Mouse (Mus musculus) intestine, postnatal 0 days (tissue): ENCODE measurements around the gene Efhd1. TPM values are rescaled to one million over a fixed set of nuclear protein-coding genes. Genes with fewer than 3 reads are reported as not detected.

Experiments
- ATAC-seq: fragments of 200-750 bp; cut with Nextera tagmentation; 2 replicates; pipeline ENCODE4 v1.8.0; 2017; ENCODE audit warnings: mild to moderate bottlenecking, moderate TSS enrichment, moderate library complexity
- H3K27ac ChIP-seq: fragments of 300-500 bp; sonication (generic); 2 replicates; pipeline ENCODE4 v1.5.1; 2014; ENCODE audit warnings: mild to moderate bottlenecking, low read depth, low read length, moderate library complexity
- H3K27me3 ChIP-seq: fragments of 300-500 bp; sonication (generic); replicated peaks from 2 replicates; pipeline ENCODE4 v1.6.1; 2014; ENCODE audit warnings: low read length, mixed read lengths; ENCODE audit not compliant: control insufficient read depth, insufficient read depth
- H3K36me3 ChIP-seq: fragments of 300-500 bp; sonication (generic); 2 replicates; pipeline ENCODE4 v1.6.1; 2014; ENCODE audit warnings: mild to moderate bottlenecking, moderate library complexity; ENCODE audit not compliant: control insufficient read depth, insufficient read depth
- H3K4me1 ChIP-seq: fragments of 300-500 bp; sonication (generic); replicated peaks from 2 replicates; pipeline ENCODE4 v1.6.1; 2014; ENCODE audit warnings: antibody characterized with exemption, low read length, mixed read lengths; ENCODE audit not compliant: control insufficient read depth, insufficient read depth
- H3K4me2 ChIP-seq: fragments of 300-500 bp; sonication (generic); replicated peaks from 2 replicates; pipeline ENCODE4 v1.6.1; 2014; ENCODE audit warnings: low read depth, mild to moderate bottlenecking, moderate library complexity
- H3K4me3 ChIP-seq: fragments of 300-500 bp; sonication (generic); 2 replicates; pipeline ENCODE4 v1.5.1; 2014; ENCODE audit warnings: low read depth, low read length
- H3K9ac ChIP-seq: fragments of 300-500 bp; sonication (generic); 2 replicates; pipeline ENCODE4 v1.6.1; 2014; ENCODE audit warnings: mild to moderate bottlenecking, low read depth, low read length
- H3K9me3 ChIP-seq: fragments of 300-500 bp; sonication (generic); 2 replicates; pipeline ENCODE4 v1.6.1; 2016; ENCODE audit warnings: mixed run types; ENCODE audit not compliant: control insufficient read depth
- CTCF ChIP-seq: sonication (generic); IDR thresholded peaks from 2 replicates; pipeline ENCODE4 v1.5.1; 2016; ENCODE audit warnings: low read depth, mild to moderate bottlenecking, control low read depth, antibody characterized with exemption, moderate library complexity
- WGBS: fragments of 180-500 bp; shearing (Covaris S2); extraction: QIAGEN DNeasy Blood & Tissue Kit; methylation state at CpG from one replicate; pipeline ENCODE4 v1.1.7; 2014; 5-methylcytosine and 5-hydroxymethylcytosine counted together
- polyA plus RNA-seq: library from polyadenylated mRNA; unstranded; fragments of >200 nt; fragmentation: Nextera tagmentation; extraction: Ambion mirVana; gene quantifications from 2 replicates; pipeline ENCODE4 v1.2.1, GENCODE M21; 2015

Gene Efhd1
- polyA plus RNA-seq, 1 experiment from 2014 or later = 3.0 TPM

GRCm38 (mm10) chr1:87282413-87282788, 18.2 kb downstream of the Efhd1 start:
- TF ChIP-seq CTCF = 0 out of 2 replicates have a peak, but pooled peaks have one; percentile 19
- Histone ChIP-seq H3K36me3 (no peaks in the 10 kb centered on the region), H3K27me3 (no peaks in the 10 kb centered on the region), H3K27ac (no peak overlapping the region), H3K4me3 (no peak overlapping the region), H3K9ac (no peak overlapping the region), H3K4me1 (no peaks in the 10 kb centered on the region), H3K9me3 (no peaks in the 10 kb centered on the region), H3K4me2 (no peak overlapping the region)
- no peak for ATAC-seq
- 70% methylated on average over 6 of the region's 6 CpGs for WGBS

- TF ChIP-seq CTCF = no peak
- H3K4me3 ChIP-seq = no peak overlapping the region
- H3K27me3 ChIP-seq = no peaks in the 10 kb centered on the region
- no peaks in the 10 kb centered on the region for H3K4me1 ChIP-seq
- H3K4me2 ChIP-seq = no peak overlapping the region
- 79% methylated on average over 10 of the region's 10 CpGs for WGBS
- H3K9ac ChIP-seq = no peak overlapping the region
- no peaks in the 10 kb centered on the region for H3K9me3 ChIP-seq
- no peak for ATAC-seq
- H3K27ac ChIP-seq = no peak overlapping the region
- H3K36me3 ChIP-seq = no peaks in the 10 kb centered on the region
Measured at GRCm38 (mm10) chr1:87283410-87283960, 19.3 kb downstream of the Efhd1 start.

- TF ChIP-seq CTCF = no peak
- 77% methylated on average over 2 of the region's 2 CpGs for WGBS
- Histone ChIP-seq H3K4me2 (no peak overlapping the region), H3K9me3 (no peaks in the 10 kb centered on the region), H3K27me3 (no peaks in the 10 kb centered on the region), H3K27ac (no peak overlapping the region), H3K36me3 (no peaks in the 10 kb centered on the region), H3K9ac (no peak overlapping the region), H3K4me1 (no peaks in the 10 kb centered on the region), H3K4me3 (no peak overlapping the region)
- no peak for ATAC-seq
Measured at GRCm38 (mm10) chr1:87287105-87287504, 22.9 kb downstream of the Efhd1 start.

- no peak overlapping the region for H3K4me2 ChIP-seq
- no peak overlapping the region for H3K9ac ChIP-seq
- no peak overlapping the region for H3K4me3 ChIP-seq
- no peaks in the 10 kb centered on the region for H3K36me3 ChIP-seq
- TF ChIP-seq CTCF = no peak
- H3K27me3 ChIP-seq = no peaks in the 10 kb centered on the region
- WGBS = 71% methylated on average over 8 of the region's 8 CpGs
- no peaks in the 10 kb centered on the region for H3K4me1 ChIP-seq
- no peaks in the 10 kb centered on the region for H3K9me3 ChIP-seq
- no peak for ATAC-seq
- H3K27ac ChIP-seq = no peak overlapping the region
Measured at GRCm38 (mm10) chr1:87291416-87291815, 27.3 kb downstream of the Efhd1 start.

- Histone ChIP-seq H3K27ac (no peak overlapping the region), H3K36me3 (no peaks in the 10 kb centered on the region), H3K4me2 (no peak overlapping the region), H3K9me3 (no peaks in the 10 kb centered on the region), H3K9ac (no peak overlapping the region), H3K4me1 (no peaks in the 10 kb centered on the region), H3K27me3 (no peaks in the 10 kb centered on the region), H3K4me3 (no peak overlapping the region)
- TF ChIP-seq CTCF = peak; percentile 65
- 71% methylated on average over 15 of the region's 15 CpGs for WGBS
- no peak for ATAC-seq
Measured at GRCm38 (mm10) chr1:87292420-87293190, 28.4 kb downstream of the Efhd1 start.

GRCm38 (mm10) chr1:87294063-87294710, 30.0 kb downstream of the Efhd1 start:
- no peaks in the 10 kb centered on the region for H3K36me3 ChIP-seq
- ATAC-seq = 0 out of 2 replicates have a peak, but pooled peaks have one; percentile 34
- no peak overlapping the region for H3K27ac ChIP-seq
- H3K9me3 ChIP-seq = no peaks in the 10 kb centered on the region
- peak overlapping the region; percentile 32; the same call in 1 of the 2 replicates for H3K4me2 ChIP-seq
- no peak for TF ChIP-seq CTCF
- no peaks in the 10 kb centered on the region for H3K4me1 ChIP-seq
- no peaks in the 10 kb centered on the region for H3K27me3 ChIP-seq
- no peak overlapping the region for H3K4me3 ChIP-seq
- H3K9ac ChIP-seq = no peak overlapping the region
- 50% methylated on average over 4 of the region's 4 CpGs for WGBS
